In the genomic region with DNA sequence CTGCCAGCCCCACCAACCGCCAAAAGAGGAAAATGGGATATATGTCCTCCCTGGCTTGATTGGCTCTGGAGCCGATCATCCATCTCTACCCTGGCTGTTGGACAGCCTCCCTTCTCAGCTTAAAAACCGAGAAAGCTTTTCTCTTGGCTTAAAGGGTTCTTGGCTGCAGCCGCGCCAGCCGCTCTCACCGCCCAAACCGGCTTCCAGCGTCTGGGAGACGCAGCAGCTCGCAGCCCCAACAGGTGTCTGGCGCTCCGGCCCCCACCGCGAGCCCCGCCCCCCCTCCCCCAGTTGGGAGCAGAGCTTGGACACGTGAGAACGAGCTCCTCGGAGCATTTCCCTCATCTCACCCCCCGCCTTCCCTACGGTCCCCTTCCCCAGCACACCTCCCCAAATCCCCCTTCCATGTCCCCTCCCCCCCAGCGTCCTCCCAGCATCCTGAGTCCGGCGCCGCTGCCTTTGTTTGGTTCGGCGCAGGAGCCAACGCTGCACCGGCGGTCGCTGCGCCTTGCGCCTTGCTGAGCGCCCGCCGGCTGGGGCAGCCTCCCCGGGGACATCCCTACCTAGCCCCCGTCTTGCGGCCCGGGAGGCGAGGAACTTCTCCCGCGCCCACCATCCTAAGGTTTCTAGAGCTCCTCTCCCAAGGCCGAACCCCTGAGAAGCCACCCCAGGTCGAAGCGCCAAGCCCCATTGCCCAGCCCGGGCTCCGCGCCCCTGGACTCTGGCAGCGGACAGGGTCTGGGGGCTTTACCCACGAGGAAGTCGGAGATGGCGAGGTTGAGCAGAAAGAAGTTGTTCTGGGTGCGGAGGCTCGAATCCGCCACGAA, we compare ENCODE assay signal across 8 mouse cellular contexts. TPM values are rescaled to one million over a fixed set of nuclear protein-coding genes. Genes with fewer than 3 reads are reported as not detected.
DNase-seq lines count a peak whose midpoint lies in the region; ATAC-seq lines count a peak whose summit lies in the region.

No protein-coding gene starts in this region.

- H3K4me1 ChIP-seq in hindbrain, embryonic 16.5 days (ENCODE audit: control insufficient read depth, insufficient read depth, low read depth, low read length): peaks cover 26% of the 10 kb centered on the region
- peaks cover 17% of the 10 kb centered on the region; the same call in 1 of the 2 replicates for H3K4me1 ChIP-seq in neural tube, embryonic 11.5 days (ENCODE audit: control insufficient read depth, insufficient read depth, low read length)

- peak overlapping the region; percentile 65 for H3K4me3 ChIP-seq in hindbrain, embryonic 16.5 days (ENCODE audit: low read length)
- peak overlapping the region; percentile 57 for H3K4me3 ChIP-seq in neural tube, embryonic 11.5 days (ENCODE audit: low read depth, low read length)

- peak overlapping the region; percentile 64 for H3K9ac ChIP-seq in hindbrain, embryonic 16.5 days (ENCODE audit: low read depth, low read length)
- peak overlapping the region; percentile 59 for H3K9ac ChIP-seq in neural tube, embryonic 11.5 days (ENCODE audit: low read length)

- 2% methylated on average over 47 of the region's 57 CpGs for WGBS in hindbrain, embryonic 16.5 days
- 2% methylated on average over 53 of the region's 57 CpGs for WGBS in neural tube, embryonic 11.5 days

- peak; percentile 47 for DNase-seq in cerebellum, adult 8-10 months
- peak; percentile 69 to 72 for DNase-seq in right cerebral cortex, postnatal 10 days (ENCODE audit: low spot score in 2 of 2)
- no peak for DNase-seq in right cerebral cortex, postnatal 36 days (ENCODE audit: low spot score in 2 of 2)
- peak; percentile 48 for DNase-seq in neural tube, embryonic 11.5 days (ENCODE audit: low spot score)
- no peak for DNase-seq in Muller cell, postnatal 12 days (ENCODE audit: inconsistent ontology term)
- no peak for DNase-seq in spleen, adult 18-20 months

- no peak overlapping the region for H3K27ac ChIP-seq in hindbrain, embryonic 16.5 days (ENCODE audit: low read depth, low read length)
- H3K27ac ChIP-seq in neural tube, embryonic 11.5 days (ENCODE audit: low read depth, low read length): no peak overlapping the region

- no peak for ATAC-seq in cerebellum, adult (ENCODE audit: insufficient number of reproducible peaks, low FRiP score, low TSS enrichment)
- no peak for ATAC-seq in hindbrain, embryonic 16.5 days
- ATAC-seq in neural tube, embryonic 11.5 days (ENCODE audit: insufficient read depth, low FRiP score, low TSS enrichment): peak; percentile 18

- H3K27me3 ChIP-seq in hindbrain, embryonic 16.5 days (replicated peaks; ENCODE audit: control insufficient read depth, insufficient read depth, low read length): peaks cover 23% of the 10 kb centered on the region
- peaks cover 61% of the 10 kb centered on the region for H3K27me3 ChIP-seq in neural tube, embryonic 11.5 days (ENCODE audit: control insufficient read depth, insufficient read depth, low read length)

- H3K36me3 ChIP-seq in hindbrain, embryonic 16.5 days (ENCODE audit: control insufficient read depth, insufficient read depth, low read length): no peaks in the 10 kb centered on the region
- H3K36me3 ChIP-seq in neural tube, embryonic 11.5 days (ENCODE audit: control insufficient read depth, insufficient read depth, low read length): no peaks in the 10 kb centered on the region

- H3K9me3 ChIP-seq in hindbrain, embryonic 16.5 days (ENCODE audit: control insufficient read depth, low read length): no peaks in the 10 kb centered on the region
- no peaks in the 10 kb centered on the region for H3K9me3 ChIP-seq in neural tube, embryonic 11.5 days (ENCODE audit: control insufficient read depth, low read length)

- H3K4me2 ChIP-seq in hindbrain, embryonic 16.5 days (ENCODE audit: low read length): peak overlapping the region; percentile 97
- H3K4me2 ChIP-seq in neural tube, embryonic 11.5 days (ENCODE audit: low read depth): peak overlapping the region; percentile 94

RNA-seq across cellular contexts. Expression of gene Hrh3, which starts 0.9 kb away (rescaled TPM):
- 2.1 and 2.7 TPM in 2 replicates for polyA plus RNA-seq in hindbrain, embryonic 16.5 days (2015; fragmentation: Nextera tagmentation; extraction: Ambion mirVana)
- polyA plus RNA-seq in neural tube, embryonic 11.5 days (2014; fragmentation: Nextera tagmentation; extraction: Ambion mirVana): 1.4 and 2.0 TPM in 2 replicates

RNA-seq across cellular contexts. Expression of gene Osbpl2, which starts 15.7 kb away (rescaled TPM):
- polyA plus RNA-seq in hindbrain, embryonic 16.5 days (2015; fragmentation: Nextera tagmentation; extraction: Ambion mirVana): 70.5 and 72.8 TPM in 2 replicates
- 43.5 and 43.7 TPM in 2 replicates for polyA plus RNA-seq in neural tube, embryonic 11.5 days (2014; fragmentation: Nextera tagmentation; extraction: Ambion mirVana)

RNA-seq across cellular contexts. Expression of gene Mtg2, which starts 33.0 kb away (rescaled TPM):
- 33.1 and 33.2 TPM in 2 replicates for polyA plus RNA-seq in hindbrain, embryonic 16.5 days (2015; fragmentation: Nextera tagmentation; extraction: Ambion mirVana)
- 26.5 and 31.8 TPM in 2 replicates for polyA plus RNA-seq in neural tube, embryonic 11.5 days (2014; fragmentation: Nextera tagmentation; extraction: Ambion mirVana)

Comparison
In these comparisons a context has a peak if more than half of its experiments do, and no peak if none do; other contexts are left out.
1. DNase-seq: peak in cerebellum, adult 8-10 months (single experiment), right cerebral cortex, postnatal 10 days (2 of 2) and neural tube, embryonic 11.5 days (single experiment); none in right cerebral cortex, postnatal 36 days (0 of 2), Muller cell, postnatal 12 days (single experiment) and spleen, adult 18-20 months (0 of 2).